11 mouse cellular contexts compared by ENCODE assay signal in genomic region chr2:132305988-132306387, GRCm38 (mm10). TPM values are rescaled to one million over a fixed set of nuclear protein-coding genes. Genes with fewer than 3 reads are reported as not detected.
DNase-seq lines count a peak whose midpoint lies in the region; ATAC-seq lines count a peak whose summit lies in the region.
"Had no signal": no experiment of that assay in that cellular context is flagged by ENCODE, and none has a peak within 500 bp of the region (broad histone marks: within the 10 kb centered on the region; RNA-seq: fewer than 3 reads in every experiment).

No protein-coding gene starts in this region.

- 64% methylated on average over 4 of the region's 4 CpGs for WGBS in hindbrain, embryonic 11.5 days
- 55% methylated on average over 4 of the region's 4 CpGs for WGBS in hindbrain, embryonic 16.5 days
- 70% methylated on average over 4 of the region's 4 CpGs for WGBS in kidney, embryonic 15.5 days

- no peak overlapping the region for H3K27ac ChIP-seq in hindbrain, embryonic 11.5 days (ENCODE audit: low read depth, low read length)
- no peak overlapping the region for H3K27ac ChIP-seq in hindbrain, embryonic 16.5 days (ENCODE audit: low read depth, low read length)
- H3K27ac ChIP-seq in kidney, embryonic 15.5 days, result no peak overlapping the region
- H3K27ac ChIP-seq: forebrain, embryonic 10.5 days; liver, embryonic 13.5 days had no signal

- no peaks in the 10 kb centered on the region for H3K4me1 ChIP-seq in hindbrain, embryonic 11.5 days (replicated peaks; ENCODE audit: control insufficient read depth, insufficient read depth, low read length)
- H3K4me1 ChIP-seq in hindbrain, embryonic 16.5 days (ENCODE audit: control insufficient read depth, insufficient read depth, low read depth, low read length), result no peaks in the 10 kb centered on the region
- H3K4me1 ChIP-seq in kidney, embryonic 15.5 days, result no peaks in the 10 kb centered on the region
- H3K4me1 ChIP-seq: forebrain, embryonic 10.5 days had no signal

- no peak overlapping the region for H3K4me3 ChIP-seq in hindbrain, embryonic 11.5 days (ENCODE audit: low read depth, low read length)
- no peak overlapping the region for H3K4me3 ChIP-seq in hindbrain, embryonic 16.5 days (ENCODE audit: low read length)
- H3K4me3 ChIP-seq in kidney, embryonic 15.5 days (replicated peaks), result no peak overlapping the region
- H3K4me3 ChIP-seq: forebrain, embryonic 10.5 days; liver, embryonic 13.5 days had no signal

- peaks cover 7% of the 10 kb centered on the region; the same call in 1 of the 2 replicates for H3K36me3 ChIP-seq in hindbrain, embryonic 11.5 days (ENCODE audit: control insufficient read depth, insufficient read depth, low read length)
- H3K36me3 ChIP-seq in hindbrain, embryonic 16.5 days (ENCODE audit: control insufficient read depth, insufficient read depth, low read length), result peaks cover 31% of the 10 kb centered on the region
- peaks cover 71% of the 10 kb centered on the region for H3K36me3 ChIP-seq in kidney, embryonic 15.5 days

- no peaks in the 10 kb centered on the region for H3K27me3 ChIP-seq in hindbrain, embryonic 11.5 days (ENCODE audit: control insufficient read depth, insufficient read depth, low read length)
- H3K27me3 ChIP-seq in hindbrain, embryonic 16.5 days (replicated peaks; ENCODE audit: control insufficient read depth, insufficient read depth, low read length), result no peaks in the 10 kb centered on the region
- no peaks in the 10 kb centered on the region for H3K27me3 ChIP-seq in kidney, embryonic 15.5 days
- H3K27me3 ChIP-seq: liver, embryonic 13.5 days had no signal

- H3K9ac ChIP-seq in hindbrain, embryonic 11.5 days (ENCODE audit: low read depth, low read length), result no peak overlapping the region
- H3K9ac ChIP-seq in hindbrain, embryonic 16.5 days (ENCODE audit: low read depth, low read length), result no peak overlapping the region
- no peak overlapping the region for H3K9ac ChIP-seq in kidney, embryonic 15.5 days
- H3K9ac ChIP-seq: liver, embryonic 13.5 days had no signal

- ATAC-seq in hindbrain, embryonic 11.5 days (ENCODE audit: low FRiP score), result no peak
- no peak for ATAC-seq in hindbrain, embryonic 16.5 days
- peak; percentile 47; the same call in 1 of the 2 replicates for ATAC-seq in megakaryocyte, adult 5-6 weeks (ENCODE audit: poor library complexity, severe bottlenecking)
- ATAC-seq in kidney, embryonic 15.5 days (replicated peaks; ENCODE audit: low FRiP score), result no peak

- H3K4me2 ChIP-seq in hindbrain, embryonic 11.5 days (replicated peaks; ENCODE audit: low read depth, low read length), result no peak overlapping the region
- H3K4me2 ChIP-seq in hindbrain, embryonic 16.5 days (ENCODE audit: low read length), result no peak overlapping the region
- H3K4me2 ChIP-seq in kidney, embryonic 15.5 days, result no peak overlapping the region
- H3K4me2 ChIP-seq: liver, embryonic 13.5 days had no signal

- H3K9me3 ChIP-seq in hindbrain, embryonic 11.5 days (ENCODE audit: control insufficient read depth, low read length), result no peaks in the 10 kb centered on the region
- H3K9me3 ChIP-seq in hindbrain, embryonic 16.5 days (ENCODE audit: control insufficient read depth, low read length), result no peaks in the 10 kb centered on the region
- no peaks in the 10 kb centered on the region for H3K9me3 ChIP-seq in kidney, embryonic 15.5 days (replicated peaks)
- H3K9me3 ChIP-seq: forebrain, embryonic 10.5 days; liver, embryonic 13.5 days had no signal

- peak; percentile 16 for DNase-seq in hindbrain, embryonic 11.5 days (ENCODE audit: low spot score)
- peak; percentile 45 to 54 for DNase-seq in B cell, adult 2 months
- peak; percentile 54 for DNase-seq in R1 (ENCODE audit: low read depth, low spot score)
- no peak for DNase-seq in left cerebral cortex, adult 8-10 months (ENCODE audit: low spot score in 2 of 2)
- no peak for DNase-seq in gastrocnemius, adult 8-10 months (ENCODE audit: low spot score in 2 of 2)
- DNase-seq: adrenal gland, adult 2 months; liver, embryonic 13.5 days had no signal

RNA-seq across cellular contexts. Expression of gene Cds2, which starts 43.0 kb away (rescaled TPM):
- polyA plus RNA-seq in hindbrain, embryonic 11.5 days (2014; fragmentation: Nextera tagmentation; extraction: Ambion mirVana), result 33.5 and 34.5 TPM in 2 replicates
- polyA plus RNA-seq in hindbrain, embryonic 16.5 days (2015; fragmentation: Nextera tagmentation; extraction: Ambion mirVana), result 46.2 and 46.3 TPM in 2 replicates
- total RNA-seq in megakaryocyte, adult 5-6 weeks (2015), result 17.9 and 32.0 TPM in 2 replicates
- 24.4 and 26.3 TPM in 2 replicates for total RNA-seq in megakaryocyte, adult 5-6 weeks (2017)
- polyA plus RNA-seq in kidney, embryonic 15.5 days (2015; fragmentation: Nextera tagmentation; extraction: Ambion mirVana), result 19.8 and 30.2 TPM in 2 replicates
- total RNA-seq in left cerebral cortex, adult 8-10 months (2022), result 100 to 1,000 TPM; 257 to 277 (median 265) TPM
- 10 to 100 TPM; 13.4 to 20.7 (median 15.7) TPM for total RNA-seq in gastrocnemius, adult 8-10 months (2022)

RNA-seq across cellular contexts. Expression of gene Pcna, which starts 52.9 kb away (rescaled TPM):
- polyA plus RNA-seq in hindbrain, embryonic 11.5 days (2014; fragmentation: Nextera tagmentation; extraction: Ambion mirVana), result 314 and 333 TPM in 2 replicates
- 112 and 114 TPM in 2 replicates for polyA plus RNA-seq in hindbrain, embryonic 16.5 days (2015; fragmentation: Nextera tagmentation; extraction: Ambion mirVana)
- total RNA-seq in megakaryocyte, adult 5-6 weeks (2015), result 619 and 646 TPM in 2 replicates
- total RNA-seq in megakaryocyte, adult 5-6 weeks (2017), result 482 and 494 TPM in 2 replicates
- 263 and 284 TPM in 2 replicates for polyA plus RNA-seq in kidney, embryonic 15.5 days (2015; fragmentation: Nextera tagmentation; extraction: Ambion mirVana)
- 10 to 100 TPM; 51.4 to 59.2 (median 53.9) TPM for total RNA-seq in left cerebral cortex, adult 8-10 months (2022)
- total RNA-seq in gastrocnemius, adult 8-10 months (2022), result 10 to 100 TPM; 19.1 to 21.7 (median 20.9) TPM

RNA-seq across cellular contexts. Expression of gene Tmem230, which starts 58.4 kb away (rescaled TPM):
- polyA plus RNA-seq in hindbrain, embryonic 11.5 days (2014; fragmentation: Nextera tagmentation; extraction: Ambion mirVana), result 58.1 and 66.1 TPM in 2 replicates
- 47.1 and 48.0 TPM in 2 replicates for polyA plus RNA-seq in hindbrain, embryonic 16.5 days (2015; fragmentation: Nextera tagmentation; extraction: Ambion mirVana)
- total RNA-seq in megakaryocyte, adult 5-6 weeks (2015), result 44.3 and 52.5 TPM in 2 replicates
- total RNA-seq in megakaryocyte, adult 5-6 weeks (2017), result 18.4 and 18.8 TPM in 2 replicates
- 44.3 and 45.8 TPM in 2 replicates for polyA plus RNA-seq in kidney, embryonic 15.5 days (2015; fragmentation: Nextera tagmentation; extraction: Ambion mirVana)
- total RNA-seq in left cerebral cortex, adult 8-10 months (2022), result 10 to 100 TPM; 34.0 to 37.1 (median 36.4) TPM
- total RNA-seq in gastrocnemius, adult 8-10 months (2022), result 10 to 100 TPM; 25.1 to 30.6 (median 28.4) TPM

Comparison
In these comparisons a context has a peak if more than half of its experiments do, and no peak if none do; other contexts are left out.
1. DNase-seq: peak in hindbrain, embryonic 11.5 days (single experiment), B cell, adult 2 months (2 of 2) and R1 (single experiment); none in left cerebral cortex, adult 8-10 months (0 of 2) and gastrocnemius, adult 8-10 months (0 of 2).
2. RNA of gene Cds2, which starts 43.0 kb away (total RNA-seq): 257 to 277 TPM in left cerebral cortex, adult 8-10 months; 17.9 to 32.0 TPM in megakaryocyte, adult 5-6 weeks and 13.4 to 20.7 TPM in gastrocnemius, adult 8-10 months; every median in the first group is over 4 times any median in the second.
3. RNA of gene Pcna, which starts 52.9 kb away (total RNA-seq): 482 to 646 TPM in megakaryocyte, adult 5-6 weeks; 51.4 to 59.2 TPM in left cerebral cortex, adult 8-10 months and 19.1 to 21.7 TPM in gastrocnemius, adult 8-10 months; every median in the first group is over 4 times any median in the second.